ENCODE assay signal across 16 mouse cellular contexts in genomic region chr1:167958531-167958930, GRCm38 (mm10).
DNase-seq lines count a peak whose midpoint lies in the region; TF ChIP-seq lines count a peak whose summit lies in the region.
"Had no signal": no experiment of that assay in that cellular context is flagged by ENCODE, and none has a peak within 500 bp of the region (broad histone marks: within the 10 kb centered on the region; RNA-seq: fewer than 3 reads in every experiment).

No protein-coding gene starts in this region.

- no peak overlapping the region for H3K4me3 ChIP-seq in lung, adult 2 months (replicated peaks; ENCODE audit: extremely low read depth, low read depth, low read length)
- H3K4me3 ChIP-seq: heart, embryonic 10.5 days; limb, embryonic 12.5 days; megakaryocyte, embryonic 14.5 days had no signal

- TF ChIP-seq POLR2A in lung, adult 2 months (IDR thresholded peaks at IDR 0.05; ENCODE audit: borderline replicate concordance, extremely low read depth, low read depth, low read length), result no peak

- TF ChIP-seq CTCF in lung, adult 2 months (IDR thresholded peaks at IDR 0.05; ENCODE audit: insufficient read depth, low read length), result no peak

- H3K4me1 ChIP-seq in lung, adult 2 months (ENCODE audit: control insufficient read depth, insufficient read depth, low read length), result peaks cover 2% of the 10 kb centered on the region; the same call in 1 of the 2 replicates
- H3K4me1 ChIP-seq: heart, embryonic 10.5 days; megakaryocyte, embryonic 14.5 days had no signal

- DNase-seq in gastrocnemius, adult 18-20 months (ENCODE audit: low spot score), result peak; percentile 29
- DNase-seq in gastrocnemius, postnatal 10 days, result no peak
- DNase-seq in lung, adult 18-20 months, result peak; percentile 36 to 64
- no peak for DNase-seq in lung, adult 2 months
- DNase-seq in kidney, postnatal 4 days, result peak; percentile 34 to 47
- peak; percentile 70 for DNase-seq in lung, postnatal 25 days (ENCODE audit: low spot score)
- no peak for DNase-seq in cerebellum, adult 9-10 months
- DNase-seq in embryo, embryonic 11 days, result no peak
- DNase-seq: adrenal gland, postnatal 14 days; cerebellum, postnatal 10 days; forebrain, postnatal 0 days; heart, postnatal 10 days; retina, postnatal 1 day had no signal

- WGBS in lung, adult 2 months, result 61% methylated on average over 6 of the region's 6 CpGs

Comparison
In these comparisons a context has a peak if more than half of its experiments do, and no peak if none do; other contexts are left out.
1. DNase-seq: peak in gastrocnemius, adult 18-20 months (single experiment), lung, adult 18-20 months (2 of 2), kidney, postnatal 4 days (2 of 2) and lung, postnatal 25 days (single experiment); none in gastrocnemius, postnatal 10 days (single experiment), lung, adult 2 months (single experiment), cerebellum, adult 9-10 months (single experiment) and embryo, embryonic 11 days (single experiment).